Mouse (Mus musculus) bone marrow, adult 2 months (tissue): ENCODE data around the gene Dcst1.

Experiments
- CTCF ChIP-seq: fragments of 200-500 bp; IDR thresholded peaks from 2 replicates; pipeline ENCODE4 v1.5.1; 2011; ENCODE audit warnings: low read length, control low read depth; ENCODE audit not compliant: control insufficient read depth, insufficient read depth
- POLR2A ChIP-seq: fragments of 200-500 bp; IDR thresholded peaks from 2 replicates; pipeline ENCODE4 v1.6.1; 2011; ENCODE audit warnings: low read depth, mild to moderate bottlenecking, control low read depth, low read length, borderline replicate concordance; ENCODE audit not compliant: control insufficient read depth

- no peak for TF ChIP-seq CTCF
- no peak for TF ChIP-seq POLR2A
These were observed 43.4 kb upstream of the Dcst1 start for GRCm38 (mm10) chr3:89408448-89408847.
